Mouse (Mus musculus) inflammation-experienced regulatory T-cells, adult 6 months (primary cell): ENCODE results near the gene Tnfrsf13b. TPM values are rescaled to one million over a fixed set of nuclear protein-coding genes. Genes with fewer than 3 reads are reported as not detected.
A peak's percentile ranks its signal among the peaks of the same experiment; 100 is the strongest.
"Not testable (repeated sequence)": the region's sequence is repeated elsewhere in the genome, so short reads cannot be mapped to it uniquely, and the experiment has no call there.

Experiments used
- ATAC-seq: one replicate; pipeline ENCODE4 v1.8.0; 2017
- polyA plus RNA-seq, 3 experiments: library from polyadenylated mRNA; unstranded; fragments of 100-300 nt; shearing (Covaris generic); gene quantifications; one replicate each; pipeline ENCODE4 v1.2.1; 2017

Tnfrsf13b gene
- polyA plus RNA-seq, 3 experiments from 2014 or later = 38.1 to 64.0 (median 57.2) TPM

DNA sequence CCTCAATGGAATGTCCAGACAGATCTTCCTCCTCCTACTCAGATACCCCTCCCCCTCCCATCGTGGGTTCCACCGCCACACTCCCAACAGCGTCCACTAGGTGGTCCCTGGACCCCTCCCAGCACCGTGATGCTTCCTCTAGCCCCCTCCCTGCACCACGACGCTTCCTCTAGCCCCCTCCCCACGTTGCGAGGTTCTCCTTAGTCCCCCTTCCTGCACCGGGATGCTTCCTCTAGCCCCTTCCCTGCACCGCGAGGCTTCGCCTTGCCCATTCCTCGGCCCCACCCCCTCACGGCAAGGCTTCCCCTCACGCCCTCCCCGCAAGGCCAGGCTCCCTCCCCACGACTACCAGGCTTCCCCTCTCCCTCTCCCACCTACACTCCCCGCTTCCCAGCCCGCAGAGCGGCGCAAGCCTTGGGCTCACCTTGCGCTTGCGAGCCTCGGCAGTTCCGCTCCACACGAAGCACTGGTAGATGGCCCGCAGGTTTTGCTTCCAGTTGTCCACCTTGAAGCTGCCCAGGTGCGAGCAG is 47.8 kb downstream of the Tnfrsf13b start:
- ATAC-seq = no peak

DNA sequence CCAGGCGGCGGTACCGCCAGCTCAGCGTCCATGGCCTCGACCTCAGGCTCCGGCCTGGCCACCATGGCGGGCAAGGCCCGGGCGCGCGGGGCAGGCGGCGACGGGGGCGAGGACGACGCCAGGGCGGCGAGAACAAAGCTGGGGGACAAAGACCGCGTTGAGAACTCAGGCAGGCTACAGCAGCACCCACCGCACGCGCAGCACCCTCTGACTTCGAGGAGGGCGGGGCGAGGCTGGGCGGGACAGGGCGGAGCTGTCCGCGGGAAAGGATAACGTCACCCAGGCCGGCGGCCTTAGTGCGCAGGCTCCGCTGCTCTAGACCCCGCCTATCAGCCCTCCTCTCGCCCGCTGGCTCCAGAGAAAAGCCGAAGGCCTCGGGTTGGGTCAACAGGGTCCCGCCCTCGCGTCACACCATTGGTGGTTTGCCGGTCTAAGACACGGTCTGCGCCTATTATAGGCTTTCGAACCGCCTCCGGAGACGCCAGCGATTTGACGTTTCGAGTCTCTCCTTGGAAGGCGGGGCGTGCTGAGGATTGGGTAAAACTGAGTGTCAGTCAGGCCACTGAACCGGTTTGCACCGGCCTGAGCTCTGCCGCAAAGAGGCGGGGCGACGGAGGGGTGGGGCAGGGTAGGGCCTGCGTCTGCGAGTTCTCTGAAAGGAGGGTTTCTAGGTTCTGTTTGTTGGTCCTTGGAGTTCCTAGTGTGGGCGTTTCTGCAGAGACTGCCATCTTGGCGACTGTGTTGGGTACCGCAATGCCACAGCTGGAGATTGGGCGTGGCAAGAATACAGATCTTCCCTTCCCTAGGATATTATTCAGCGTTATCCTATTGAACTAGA is 48.5 kb downstream of the Tnfrsf13b start, which contains the start of gene Usp22:
Usp22 (minus strand) TSS at position 235 of the 838 bp plus-strand sequence.
- ATAC-seq = peak; percentile 92

DNA sequence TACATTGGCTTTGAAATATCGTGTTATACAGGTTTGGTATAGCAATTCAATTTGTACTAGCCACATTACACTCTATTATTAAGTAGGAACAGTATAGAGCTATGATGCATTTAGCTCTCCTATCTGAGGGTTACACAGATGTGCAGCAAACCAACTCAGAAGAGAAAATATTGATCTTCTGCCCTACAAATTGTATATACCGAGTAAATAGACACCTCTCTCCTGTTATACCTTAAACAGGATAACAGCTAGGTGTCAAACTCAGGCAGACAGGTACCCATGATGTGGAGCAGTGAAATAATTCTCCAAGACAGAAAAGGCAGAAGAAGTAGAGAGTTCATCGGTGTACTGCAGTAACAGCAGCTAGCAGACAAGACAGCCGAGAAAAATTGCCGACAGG is 49.2 kb downstream of the Tnfrsf13b start:
- no peak for ATAC-seq

DNA sequence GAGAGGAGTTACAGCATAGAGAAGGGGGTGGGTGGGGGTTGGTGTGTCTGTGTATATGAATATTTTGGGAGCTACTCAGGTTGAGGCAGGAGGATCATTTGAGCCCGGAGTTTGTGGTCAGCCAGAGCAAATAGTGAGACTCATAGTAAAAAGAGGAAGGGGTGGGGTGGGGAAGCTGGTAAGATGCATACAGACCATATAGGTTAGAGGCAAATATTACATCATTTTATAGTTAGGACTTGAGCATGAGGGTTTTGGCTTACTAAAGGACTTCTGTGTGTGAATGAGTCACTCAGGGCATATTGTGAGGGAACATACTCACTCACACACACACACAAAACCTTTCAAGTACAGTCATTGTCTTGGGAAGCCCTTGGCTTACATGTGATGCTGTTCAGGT is 49.8 kb downstream of the Tnfrsf13b start:
- ATAC-seq = no peak

DNA sequence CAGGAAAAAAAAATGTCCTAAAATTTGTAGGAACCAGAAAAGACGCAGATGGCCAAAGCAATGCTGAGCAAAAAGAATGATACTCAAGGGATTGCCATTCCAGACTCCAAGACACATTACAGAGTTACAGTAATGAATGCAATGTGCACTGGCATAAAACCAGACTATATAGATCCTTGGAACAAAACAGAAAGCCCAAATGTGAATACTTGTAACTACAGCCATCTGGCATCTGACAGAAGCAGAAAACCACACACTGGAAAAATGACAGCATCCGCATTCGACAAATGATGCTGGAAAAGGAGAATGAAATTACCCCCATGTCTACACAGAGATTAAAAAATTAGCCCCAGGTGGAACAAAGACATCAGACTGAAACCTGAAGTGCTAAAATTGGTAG is 53.8 kb downstream of the Tnfrsf13b start:
- ATAC-seq = no peak

DNA sequence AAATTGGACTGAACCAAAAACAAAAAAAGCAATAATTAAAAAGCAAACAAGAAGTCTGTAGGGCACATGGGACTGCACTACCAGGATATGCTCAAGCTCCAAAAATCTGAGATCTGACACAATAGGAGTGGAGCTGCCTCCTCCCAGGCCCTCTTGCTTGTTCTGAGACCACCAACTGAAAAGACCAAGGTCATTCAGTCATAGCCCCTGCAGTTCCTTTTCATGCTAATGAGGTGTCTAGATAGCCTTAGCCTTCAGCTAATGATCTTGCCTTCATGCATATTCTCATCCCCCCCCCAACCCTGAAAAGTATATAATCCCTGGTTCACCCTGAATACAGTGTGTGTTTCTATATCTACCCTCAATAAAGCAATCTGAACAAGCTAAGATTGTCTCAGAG is 55.1 kb downstream of the Tnfrsf13b start:
- ATAC-seq = no peak

DNA sequence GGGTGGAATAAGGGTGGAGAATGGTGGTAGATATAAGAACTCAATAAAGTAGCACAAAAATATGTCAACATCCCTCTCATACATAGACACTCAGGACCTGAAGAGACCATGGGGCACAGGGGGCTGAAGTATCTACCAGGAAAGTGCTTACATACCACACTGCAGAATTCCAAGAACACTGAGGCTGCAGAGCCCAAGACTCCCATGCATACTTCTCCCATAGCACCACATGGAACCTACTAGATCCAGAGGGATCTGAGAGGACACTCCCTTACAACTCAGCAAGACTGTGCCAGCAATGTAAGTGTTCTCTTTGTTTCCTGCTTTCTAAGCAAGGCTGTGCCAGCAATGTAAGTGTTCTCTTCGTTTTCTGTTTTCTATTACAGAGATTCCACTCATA is 57.3 kb downstream of the Tnfrsf13b start:
- ATAC-seq = no peak

DNA sequence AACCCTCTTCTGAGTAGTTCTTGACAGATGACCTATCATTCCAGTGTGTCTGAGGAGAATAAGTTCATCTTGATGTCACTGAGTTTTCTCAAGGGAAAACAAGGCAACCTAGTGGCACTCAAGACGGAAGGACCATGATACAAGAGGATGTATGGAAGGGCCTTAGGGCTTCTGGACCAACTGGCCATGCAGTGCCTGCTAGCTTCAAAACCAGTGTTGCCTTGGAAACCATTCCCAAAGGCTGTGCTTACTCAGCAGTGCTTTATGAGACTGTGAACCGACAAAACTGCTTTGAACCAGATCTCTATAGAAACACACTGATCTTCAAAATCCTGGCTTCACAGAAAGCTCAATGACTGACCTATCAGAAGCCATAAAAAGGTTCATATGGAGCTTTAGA is 64.2 kb downstream of the Tnfrsf13b start:
- no peak for ATAC-seq

DNA sequence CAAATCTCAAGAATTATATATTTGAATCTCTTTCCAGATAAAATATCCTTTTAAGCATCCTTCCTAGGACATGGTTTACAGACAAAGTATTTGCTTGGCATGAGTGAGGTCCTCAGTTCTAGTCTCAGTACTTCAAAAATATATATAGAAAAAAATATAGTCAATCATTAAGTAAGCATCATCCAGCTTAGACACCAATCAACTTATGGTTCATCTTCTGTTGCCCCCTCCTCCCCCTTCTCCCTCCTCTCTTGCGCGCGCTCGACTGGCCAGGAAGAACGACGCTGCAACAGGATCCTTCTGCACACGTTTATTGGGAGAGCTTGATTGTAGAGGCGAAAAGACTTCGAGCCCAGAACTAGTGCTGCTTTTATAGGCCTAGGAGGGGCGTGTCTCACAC is 65.6 kb downstream of the Tnfrsf13b start:
- not testable (repeated sequence) for ATAC-seq

DNA sequence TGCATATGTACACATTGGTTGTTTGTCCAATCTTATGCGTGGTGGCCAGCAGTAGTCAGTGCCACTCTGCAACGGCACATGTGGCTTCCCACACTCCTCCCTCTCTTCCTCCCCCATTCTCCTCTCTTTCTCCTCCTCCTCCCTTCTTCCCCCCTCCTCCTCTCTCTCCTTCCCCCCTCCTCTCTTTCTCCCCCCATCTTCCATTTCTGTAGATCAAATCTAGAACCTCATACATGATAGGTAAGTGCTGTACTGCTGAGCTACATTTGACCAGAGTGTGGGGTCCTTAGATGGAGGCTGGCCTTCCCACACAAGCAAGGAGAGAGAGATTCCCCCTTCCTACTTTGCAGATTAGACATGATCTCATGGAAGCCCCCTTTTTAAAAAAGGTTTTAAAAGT is 66.2 kb downstream of the Tnfrsf13b start:
- ATAC-seq = no peak

DNA sequence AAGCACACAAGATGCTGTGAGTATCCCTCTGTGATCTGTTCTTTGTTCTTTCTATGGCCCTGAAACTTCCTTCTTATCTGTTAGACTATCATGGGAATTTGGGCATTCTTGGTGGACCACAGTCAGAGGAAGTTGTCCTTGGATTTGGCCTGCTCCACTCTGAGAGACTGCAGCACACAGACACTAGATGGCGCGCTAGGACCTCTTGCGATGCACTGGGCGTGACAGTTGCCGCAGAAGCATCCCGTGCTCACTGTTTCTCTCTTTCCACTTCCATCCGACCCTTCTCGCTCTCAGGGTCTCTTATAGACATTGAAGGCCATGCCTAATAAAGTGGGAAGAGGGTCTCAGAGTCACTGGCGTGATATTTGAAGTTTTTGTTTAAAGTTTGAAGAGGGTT is 66.8 kb downstream of the Tnfrsf13b start:
- peak; percentile 77 for ATAC-seq

DNA sequence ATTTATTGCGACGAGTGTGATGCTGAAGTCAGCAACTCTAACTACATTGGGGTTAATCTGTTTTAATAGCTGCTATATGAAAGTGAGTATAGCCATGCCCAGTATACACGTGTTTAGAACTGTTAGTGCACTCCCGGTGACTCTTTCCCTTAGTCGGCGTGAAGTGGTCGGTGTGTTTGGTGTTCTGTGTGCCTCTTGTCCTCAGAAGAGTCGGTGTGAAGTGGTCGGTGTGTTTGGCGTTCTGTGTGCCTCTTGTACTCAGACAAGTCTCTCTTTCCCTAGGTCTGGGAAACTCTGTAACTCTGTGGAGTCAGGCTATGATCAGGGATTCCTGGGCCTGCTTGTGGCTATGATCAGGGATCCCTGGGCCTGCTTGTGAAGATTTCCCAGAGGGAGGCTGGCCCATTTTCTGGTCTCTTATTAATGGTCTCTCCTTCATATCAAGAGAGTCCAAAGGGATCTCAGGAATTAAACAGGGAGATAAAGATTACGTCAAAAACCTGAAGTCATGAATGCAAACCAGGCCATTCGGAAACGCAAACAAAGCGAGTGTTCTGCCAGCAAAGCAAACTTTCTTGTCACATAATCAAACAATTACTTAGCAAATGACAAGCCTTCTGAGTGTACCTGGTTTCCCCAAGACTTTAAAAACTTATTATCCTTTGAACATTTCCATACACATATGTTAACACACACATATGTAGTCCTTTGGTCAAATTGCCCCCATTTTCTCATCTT is 70.2 kb downstream of the Tnfrsf13b start:
- ATAC-seq = no peak

DNA sequence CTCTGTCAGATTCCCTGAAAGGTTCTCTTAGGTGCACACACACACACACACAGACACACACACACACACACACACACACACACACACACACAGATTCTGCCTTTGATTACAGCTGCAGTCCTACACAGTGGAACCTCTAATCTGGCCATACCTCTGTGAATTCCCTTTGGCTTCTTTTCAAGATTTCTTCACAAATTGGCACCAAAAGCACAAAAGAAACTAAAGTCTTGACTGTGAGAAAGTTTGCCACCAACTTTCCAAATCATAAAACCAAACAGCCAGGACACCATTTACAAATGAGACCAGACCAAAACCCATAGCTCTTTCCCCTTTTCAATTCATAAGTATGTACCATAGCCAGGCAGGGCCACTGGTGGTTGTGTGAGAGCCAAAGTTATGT is 71.4 kb downstream of the Tnfrsf13b start:
- ATAC-seq = no peak

Other genes with a start within 250 kb of the Tnfrsf13b start
- gene Tmem11, start 247.5 kb upstream of the Tnfrsf13b start, polyA plus RNA-seq = 10 to 100 TPM; 22.8 to 30.3 (median 28.2) TPM
- gene Natd1, start 212.0 kb upstream of the Tnfrsf13b start, polyA plus RNA-seq = 1 to 10 TPM; 5.4 to 6.7 (median 6.4) TPM
- 100 to 1,000 TPM in 1 of 3 experiments, 10 to 100 TPM in 2; 46.2 to 121 (median 54.2) TPM for gene Map2k3, start 194.7 kb upstream of the Tnfrsf13b start, polyA plus RNA-seq
- gene Kcnj12, start 104.2 kb upstream of the Tnfrsf13b start, polyA plus RNA-seq = not detected
- 10 to 100 TPM in 1 of 3 experiments, 1 to 10 TPM in 2; 6.9 to 14.7 (median 9.7) TPM for gene Usp22, start 48.3 kb downstream of the Tnfrsf13b start, polyA plus RNA-seq
- not detected for gene Aldh3a1, start 80.8 kb downstream of the Tnfrsf13b start, polyA plus RNA-seq
- gene Aldh3a2, start 140.7 kb downstream of the Tnfrsf13b start, polyA plus RNA-seq = 10 to 100 TPM; 36.1 to 44.6 (median 42.1) TPM
- gene Slc47a2, start 216.1 kb downstream of the Tnfrsf13b start, polyA plus RNA-seq = not detected